Mouse (Mus musculus) brain, embryonic 18.5 days (tissue): ENCODE results near the gene Tcte1.

Source experiments
- DNase-seq: peaks from one replicate; pipeline ENCODE4 v3.0.0-alpha.2; 2012; ENCODE audit warnings: low read depth, low spot score

The Tcte1 gene

GRCm38 (mm10) chr17:45523263-45523662, at the start of gene Tcte1:
TSS of gene Tcte1 (plus strand) at chr17:45523434.
- DNase-seq = no peak

GRCm38 (mm10) chr17:45473667-45474066, 49.6 kb upstream of the Tcte1 start:
- DNase-seq = no peak

GRCm38 (mm10) chr17:45474146-45474545, 49.1 kb upstream of the Tcte1 start:
- DNase-seq = no peak

GRCm38 (mm10) chr17:45474669-45475465, 48.4 kb upstream of the Tcte1 start, which contains the start of gene Spats1:
TSS of gene Spats1 (minus strand) at chr17:45475415.
- peak; percentile 57 for DNase-seq

- peak; percentile 46 for DNase-seq
Observed at GRCm38 (mm10) chr17:45478234-45478825, 44.9 kb upstream of the Tcte1 start.

- DNase-seq = no peak
Observed at GRCm38 (mm10) chr17:45480429-45480828, 42.8 kb upstream of the Tcte1 start.

GRCm38 (mm10) chr17:45485581-45485980, 37.7 kb upstream of the Tcte1 start:
- no peak for DNase-seq

GRCm38 (mm10) chr17:45487216-45487615, 36.0 kb upstream of the Tcte1 start:
- no peak for DNase-seq

GRCm38 (mm10) chr17:45488321-45489254, 34.6 kb upstream of the Tcte1 start:
- DNase-seq = no peak

GRCm38 (mm10) chr17:45489736-45490135, 33.5 kb upstream of the Tcte1 start:
- no peak for DNase-seq

GRCm38 (mm10) chr17:45490532-45491154, 32.6 kb upstream of the Tcte1 start:
- DNase-seq = peak; percentile 37

GRCm38 (mm10) chr17:45495398-45495797, 27.8 kb upstream of the Tcte1 start:
- no peak for DNase-seq

- DNase-seq = no peak
Observed at GRCm38 (mm10) chr17:45498397-45498796, 24.8 kb upstream of the Tcte1 start.

GRCm38 (mm10) chr17:45499516-45499915, 23.7 kb upstream of the Tcte1 start:
- DNase-seq = no peak

- DNase-seq = no peak
Observed at GRCm38 (mm10) chr17:45500981-45501380, 22.3 kb upstream of the Tcte1 start.

- no peak for DNase-seq
Observed at GRCm38 (mm10) chr17:45502324-45502723, 20.9 kb upstream of the Tcte1 start.

- no peak for DNase-seq
Observed at GRCm38 (mm10) chr17:45503301-45503973, 19.8 kb upstream of the Tcte1 start.

GRCm38 (mm10) chr17:45505941-45506465, 17.2 kb upstream of the Tcte1 start:
- no peak for DNase-seq

- peak; percentile 87 for DNase-seq
Observed at GRCm38 (mm10) chr17:45506700-45507189, 16.5 kb upstream of the Tcte1 start, which contains the start of gene Aars2. TSS of gene Aars2 (plus strand) at chr17:45506841.

- no peak for DNase-seq
Observed at GRCm38 (mm10) chr17:45510871-45511270, 12.4 kb upstream of the Tcte1 start.
